Mouse (Mus musculus): ENCODE measurements around the gene Prss33.

Gene Prss33

DNA sequence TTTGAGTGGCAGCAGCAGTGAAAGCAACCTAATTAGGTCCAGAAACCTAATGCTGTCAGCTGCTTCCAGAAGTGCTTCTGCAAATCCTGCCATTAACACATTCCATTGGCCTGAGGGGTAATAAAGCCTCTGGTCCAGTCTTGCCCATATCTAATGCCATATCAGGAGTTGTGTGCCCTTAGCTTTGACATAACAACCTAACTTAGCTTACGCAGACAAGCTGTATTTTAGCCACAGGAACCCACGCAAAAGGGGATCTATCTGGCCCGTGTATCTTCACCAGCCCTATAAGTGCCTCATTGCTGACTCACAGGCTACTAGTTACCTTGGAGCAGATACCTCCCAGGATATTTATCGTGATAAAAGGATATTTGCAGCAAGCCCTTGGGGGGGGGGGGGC, 10.3 kb downstream of the Prss33 start:
- no peak for DNase-seq

DNA sequence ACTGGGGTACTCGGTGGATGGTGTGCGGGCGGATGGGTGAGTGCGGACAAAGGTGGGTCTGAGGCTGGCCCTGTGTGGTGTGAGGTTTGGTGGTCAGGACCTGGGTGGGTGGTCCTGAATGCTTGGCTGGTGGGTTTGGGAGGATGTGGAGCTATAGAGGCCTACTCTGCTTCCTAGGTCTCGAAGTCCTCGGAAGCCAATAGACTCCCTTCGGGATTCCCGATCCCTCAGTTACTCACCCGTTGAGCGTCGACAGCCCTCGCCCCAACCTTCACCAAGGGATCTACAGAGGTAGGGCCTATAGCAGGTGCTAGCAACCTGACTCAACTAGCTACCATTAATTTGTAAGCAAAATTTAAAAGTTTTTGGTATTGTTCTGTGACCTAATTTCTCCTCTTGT, 12.2 kb downstream of the Prss33 start:
- DNase-seq, result no peak

DNA sequence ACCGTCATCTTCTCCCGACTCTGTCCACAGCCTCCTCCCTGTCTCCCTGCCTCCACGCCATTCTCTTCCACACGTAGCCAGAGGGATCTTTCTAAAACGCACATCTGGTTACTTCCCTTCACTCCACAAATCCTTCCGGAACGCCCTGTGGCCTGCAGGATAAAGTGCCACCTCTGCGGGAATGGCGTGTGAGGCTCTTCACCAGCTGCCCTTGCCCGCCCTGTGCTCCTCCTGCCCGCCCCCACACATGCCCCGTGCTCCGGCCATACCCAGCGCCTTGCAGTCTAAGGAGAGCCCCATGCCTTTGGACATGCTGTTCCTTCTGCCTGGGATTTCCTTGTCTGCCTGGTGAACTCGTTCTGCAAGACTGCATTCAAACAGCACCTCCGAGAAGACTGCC, 12.8 kb downstream of the Prss33 start:
- DNase-seq, result no peak

DNA sequence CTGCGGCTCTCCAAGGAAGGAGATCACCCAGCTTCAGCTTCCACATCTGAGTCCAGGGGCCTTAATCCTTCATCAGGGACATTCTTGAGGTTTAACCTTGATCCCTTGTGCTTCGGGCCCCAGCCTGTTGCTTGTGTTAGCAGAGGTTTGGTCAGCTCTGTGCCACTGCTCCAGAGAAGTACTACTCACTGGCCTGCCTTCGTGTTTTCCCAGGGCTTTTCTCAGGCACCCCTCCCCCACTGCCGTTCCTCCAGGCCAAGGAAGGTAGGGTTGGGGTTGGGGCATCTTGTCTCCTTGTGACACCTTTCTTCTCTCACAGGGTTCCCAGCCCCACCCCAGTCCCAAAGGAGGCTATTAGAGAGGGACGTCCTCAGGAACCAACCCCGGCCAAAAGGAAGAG, 13.8 kb downstream of the Prss33 start:
- DNase-seq, result no peak

DNA sequence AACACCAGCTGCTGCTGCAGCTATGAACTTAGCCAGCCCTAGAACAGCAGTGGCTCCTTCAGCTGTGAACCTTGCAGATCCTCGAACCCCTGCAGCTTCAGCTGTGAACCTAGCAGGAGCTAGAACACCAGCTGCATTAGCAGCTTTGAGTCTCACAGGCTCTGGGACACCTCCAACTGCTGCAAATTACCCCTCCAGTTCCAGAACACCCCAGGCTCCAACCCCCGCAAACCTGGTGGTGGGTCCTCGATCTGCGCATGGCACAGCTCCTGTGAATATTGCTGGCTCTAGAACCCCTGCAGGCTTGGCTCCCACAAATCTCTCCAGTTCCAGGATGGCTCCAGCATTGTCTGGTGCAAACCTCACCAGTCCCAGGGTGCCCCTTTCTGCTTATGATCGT, 15.1 kb downstream of the Prss33 start:
- no peak for DNase-seq

DNA sequence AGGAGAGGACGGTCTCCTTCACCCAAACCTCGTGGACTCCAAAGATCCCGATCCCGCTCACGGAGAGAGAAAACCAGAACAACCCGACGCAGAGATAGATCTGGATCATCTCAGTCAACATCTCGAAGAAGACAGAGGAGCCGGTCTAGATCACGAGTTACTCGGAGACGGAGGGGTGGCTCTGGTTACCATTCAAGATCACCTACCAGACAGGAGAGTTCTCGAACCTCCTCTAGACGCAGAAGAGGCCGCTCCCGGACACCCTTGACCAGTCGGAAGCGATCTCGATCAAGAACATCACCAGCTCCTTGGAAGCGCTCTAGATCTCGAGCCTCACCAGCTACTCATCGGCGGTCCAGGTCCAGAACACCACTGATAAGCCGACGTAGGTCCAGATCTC, 16.6 kb downstream of the Prss33 start:
- DNase-seq, result no peak

DNA sequence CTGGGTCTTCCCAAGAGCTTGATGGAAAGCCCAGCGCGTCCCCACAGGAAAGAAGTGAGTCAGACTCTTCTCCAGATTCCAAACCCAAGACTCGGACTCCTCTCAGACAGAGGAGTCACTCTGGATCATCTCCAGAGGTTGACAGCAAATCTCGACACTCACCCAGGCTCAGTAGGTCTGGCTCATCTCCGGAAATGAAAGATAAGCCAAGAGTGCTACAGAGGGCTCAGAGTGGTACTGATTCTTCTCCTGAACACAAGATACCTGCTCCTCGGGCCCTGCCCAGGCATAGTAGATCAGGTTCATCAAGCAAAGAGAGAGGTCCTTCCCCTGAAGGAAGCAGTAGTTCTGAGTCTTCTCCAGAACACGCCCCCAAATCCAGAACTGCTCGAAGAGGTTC, 17.3 kb downstream of the Prss33 start:
- DNase-seq, result no peak

DNA sequence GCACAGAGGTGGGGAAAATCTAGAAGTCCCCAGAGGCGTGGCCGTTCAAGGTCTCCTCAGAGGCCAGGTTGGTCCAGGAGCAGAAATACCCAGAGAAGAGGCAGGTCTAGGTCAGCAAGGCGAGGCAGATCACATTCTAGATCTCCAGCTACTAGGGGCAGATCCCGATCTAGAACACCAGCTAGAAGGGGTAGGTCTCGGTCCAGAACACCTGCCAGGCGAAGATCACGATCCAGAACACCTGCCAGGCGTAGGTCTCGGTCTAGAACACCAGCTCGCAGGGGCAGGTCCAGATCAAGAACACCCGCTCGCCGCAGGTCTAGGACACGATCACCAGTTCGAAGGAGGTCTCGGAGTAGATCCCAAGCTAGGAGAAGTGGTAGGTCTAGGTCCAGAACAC, 20.2 kb downstream of the Prss33 start:
- no peak for DNase-seq

DNA sequence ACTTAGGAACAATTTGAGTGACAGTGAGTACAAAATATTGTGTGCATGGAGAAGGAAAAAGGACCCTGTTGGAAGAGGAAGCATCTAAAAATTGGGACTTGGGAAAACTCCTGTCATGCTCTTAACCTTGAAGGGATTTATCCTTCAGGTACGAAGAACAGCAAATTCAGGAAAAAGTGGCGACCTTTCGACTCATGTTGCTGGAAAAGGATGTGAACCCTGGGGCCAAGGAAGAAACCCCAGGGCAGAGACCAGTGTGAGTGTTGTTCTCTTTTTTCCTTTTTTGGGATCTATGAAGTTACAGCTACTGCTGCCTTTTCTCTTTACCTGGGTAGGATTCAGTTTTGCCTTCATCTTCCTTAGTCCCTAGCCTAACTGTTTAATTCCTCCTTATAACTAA, 27.9 kb downstream of the Prss33 start:
- no peak for DNase-seq

DNA sequence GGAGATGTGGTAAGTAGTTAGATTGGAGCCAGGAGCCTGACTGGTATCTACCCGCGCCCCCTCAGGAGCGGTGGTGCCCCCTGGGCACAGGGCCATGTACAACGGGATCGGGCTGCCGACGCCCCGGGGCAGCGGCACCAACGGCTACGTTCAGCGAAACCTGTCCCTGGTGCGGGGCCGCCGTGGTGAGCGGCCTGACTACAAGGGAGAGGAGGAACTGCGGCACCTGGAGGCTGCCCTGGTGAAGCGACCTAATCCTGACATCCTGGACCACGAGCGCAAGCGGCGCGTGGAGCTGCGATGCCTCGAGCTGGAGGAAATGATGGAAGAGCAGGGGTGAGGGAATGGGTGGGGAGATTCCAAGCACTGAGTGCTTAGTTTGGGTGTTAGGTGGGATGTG, 29.0 kb downstream of the Prss33 start:
- peak; percentile 68 for DNase-seq

DNA sequence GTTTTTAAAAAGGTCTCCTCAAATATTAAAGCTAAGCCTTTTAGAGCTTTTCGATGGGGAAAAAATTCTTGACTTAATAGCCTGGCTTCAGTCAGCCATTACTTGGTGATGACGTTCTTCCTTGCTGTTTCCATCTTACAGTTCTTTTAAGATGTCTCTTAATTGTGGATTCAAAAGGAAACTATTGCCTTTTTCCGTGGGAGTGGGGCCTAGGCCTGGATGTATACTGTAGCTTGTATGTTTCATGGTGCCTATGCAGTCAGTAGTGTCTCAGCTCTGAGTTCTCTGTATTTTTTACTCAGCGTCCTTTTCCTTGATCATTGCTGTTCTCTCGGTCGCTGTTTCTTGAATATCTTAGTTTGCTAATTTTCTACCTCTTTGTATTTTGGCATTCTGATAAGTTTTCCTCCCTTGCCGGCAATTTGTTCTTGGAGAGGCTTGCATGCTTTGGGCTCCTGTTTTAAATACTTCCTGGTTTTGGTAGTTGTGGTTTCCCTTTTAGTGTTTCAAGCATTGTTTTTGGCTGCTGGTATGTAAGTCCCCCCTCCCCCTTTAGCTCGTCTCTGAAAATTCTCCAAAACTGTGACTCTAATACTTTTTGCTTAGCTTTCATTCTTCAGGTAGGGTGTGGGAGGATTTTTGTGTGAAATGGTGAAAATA, 31.3 kb downstream of the Prss33 start:
- no peak for DNase-seq

DNA sequence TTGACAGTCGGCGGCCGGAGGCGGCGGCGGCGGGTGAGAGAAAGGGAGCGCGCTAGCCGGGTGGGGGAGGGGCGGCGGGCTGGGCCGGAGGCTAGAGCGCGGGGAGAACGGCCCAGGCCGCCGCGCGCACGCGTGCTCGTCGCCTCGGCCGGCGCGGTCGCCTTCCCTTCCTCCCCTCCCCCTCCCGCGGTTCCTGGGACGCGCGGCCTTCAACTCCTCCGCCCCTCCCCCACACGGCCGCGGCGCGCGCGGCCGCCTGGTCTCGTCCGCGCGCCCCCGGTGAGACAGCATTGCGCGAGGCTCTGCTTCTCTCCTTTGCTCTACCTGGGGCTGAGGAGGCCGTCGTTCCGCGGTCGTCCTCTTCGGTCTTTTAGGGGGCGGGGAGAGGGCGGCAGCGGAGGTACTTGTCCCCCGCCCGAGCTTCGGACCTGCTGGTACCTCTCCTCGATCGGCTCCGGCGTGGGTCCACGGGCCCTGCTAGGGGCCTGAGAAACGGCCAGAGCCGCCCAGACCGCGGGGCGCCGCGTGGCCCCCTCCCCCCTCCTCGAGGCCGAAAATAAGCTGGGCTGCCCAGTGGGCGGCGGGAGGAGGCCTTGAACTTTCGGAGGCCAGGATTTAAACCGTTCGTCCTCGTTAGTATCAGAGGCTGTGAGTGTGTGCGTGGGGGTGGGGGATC, 32.4 kb downstream of the Prss33 start:
- peak; percentile 87 for DNase-seq

DNA sequence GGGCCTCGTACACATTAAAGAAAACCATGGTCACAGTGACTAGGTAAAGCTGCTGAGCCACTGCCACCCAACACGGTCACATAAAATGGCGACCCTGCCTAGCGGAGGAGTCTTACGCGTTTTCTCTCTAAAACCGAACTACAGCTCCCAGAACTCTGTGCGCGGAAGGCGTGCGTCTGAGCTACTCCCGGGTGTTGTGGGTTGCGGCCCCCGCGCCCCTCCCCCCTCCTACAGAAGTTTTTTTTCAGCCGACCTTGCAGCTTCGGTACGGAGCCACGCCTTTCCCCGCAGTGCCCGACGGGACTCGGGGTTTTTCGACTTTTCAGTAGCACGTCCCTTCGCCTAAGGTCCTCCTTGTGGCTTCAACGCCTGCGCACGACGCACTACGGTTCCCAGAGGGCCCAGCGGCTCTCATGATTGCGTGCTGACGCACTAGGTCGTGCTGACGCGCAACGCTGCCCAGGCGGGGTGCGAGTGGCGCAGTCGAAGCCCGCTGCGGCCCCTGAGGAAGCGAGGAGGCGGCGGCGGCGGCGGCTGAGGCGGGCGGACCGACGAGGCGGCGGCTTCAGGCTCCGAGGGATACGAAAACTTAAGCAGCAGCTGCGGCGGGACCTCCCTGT, 33.0 kb downstream of the Prss33 start:
- peak; percentile 100 for DNase-seq

DNA sequence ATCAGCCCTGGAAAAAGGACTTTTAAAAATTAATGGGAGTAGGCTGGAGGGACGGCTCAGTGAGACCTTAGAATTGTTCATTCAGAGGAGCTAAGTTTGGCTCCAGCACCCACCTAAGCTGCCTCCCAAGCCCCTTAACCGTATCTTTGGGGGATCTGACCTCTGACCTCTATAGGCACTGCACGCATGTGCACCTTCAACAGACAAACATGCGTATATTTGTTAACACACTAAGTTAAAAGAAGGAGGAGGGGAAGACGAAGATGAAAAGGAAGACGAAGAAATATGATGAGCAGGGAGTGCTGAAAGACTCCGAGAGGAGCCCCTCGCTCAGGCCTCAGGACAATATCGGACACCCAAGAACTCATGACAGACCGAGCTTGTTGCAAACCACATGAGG, 34.2 kb downstream of the Prss33 start:
- DNase-seq, result peak; percentile 68

DNA sequence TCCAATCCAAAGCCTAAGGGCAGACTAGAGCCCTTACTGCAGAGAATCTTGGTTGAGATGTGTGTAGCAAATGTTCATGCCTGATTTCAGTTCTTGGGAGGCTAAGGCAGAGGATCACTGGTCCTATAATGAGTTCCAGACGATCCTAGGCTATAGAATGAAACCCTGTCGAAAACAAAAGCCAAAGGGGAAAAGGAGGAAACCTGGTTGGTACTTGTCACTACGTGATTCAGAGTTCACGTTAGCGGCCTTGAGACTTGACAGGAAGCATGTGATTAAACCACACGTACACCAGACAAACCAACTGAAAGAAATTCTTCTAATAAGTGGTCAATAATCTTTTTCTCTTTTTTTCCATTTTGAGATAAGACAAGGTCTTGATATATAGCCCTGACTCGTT, 38.5 kb downstream of the Prss33 start:
- DNase-seq, result no peak

DNA sequence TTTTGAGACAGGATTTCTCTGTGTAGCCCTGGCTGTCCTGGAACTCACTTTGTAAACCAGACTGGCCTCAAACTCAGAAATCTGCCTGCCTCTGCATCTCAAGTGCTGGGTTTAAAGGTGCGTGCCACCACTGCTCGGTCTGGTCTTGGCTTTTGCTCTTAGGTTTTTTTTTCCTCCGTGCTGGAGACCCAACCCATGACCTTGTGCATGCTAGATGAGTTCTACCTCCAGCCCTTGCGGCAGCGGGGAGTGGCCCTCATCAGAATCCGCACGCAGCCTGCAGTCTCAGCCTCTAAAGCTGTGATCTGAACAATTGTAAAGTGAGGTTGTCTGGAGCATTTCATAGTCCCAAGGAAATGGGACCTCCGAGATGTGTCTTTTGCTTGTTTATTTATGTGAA, 40.5 kb downstream of the Prss33 start:
- DNase-seq, result peak; percentile 11

DNA sequence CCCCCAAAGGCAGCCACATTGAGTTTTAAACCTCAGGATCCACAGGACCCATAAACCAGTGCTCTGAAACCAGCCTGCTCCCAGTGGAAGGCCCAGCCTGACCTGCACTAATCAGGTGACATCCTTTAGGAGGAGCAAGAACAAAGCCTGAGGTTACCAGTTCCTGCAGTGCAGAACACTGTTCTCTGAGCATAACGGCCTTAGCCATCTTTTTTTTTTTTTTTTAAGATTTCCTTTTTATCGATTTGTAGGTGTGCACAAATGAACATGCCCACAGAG, 44.8 kb downstream of the Prss33 start:
- no peak for DNase-seq

DNA sequence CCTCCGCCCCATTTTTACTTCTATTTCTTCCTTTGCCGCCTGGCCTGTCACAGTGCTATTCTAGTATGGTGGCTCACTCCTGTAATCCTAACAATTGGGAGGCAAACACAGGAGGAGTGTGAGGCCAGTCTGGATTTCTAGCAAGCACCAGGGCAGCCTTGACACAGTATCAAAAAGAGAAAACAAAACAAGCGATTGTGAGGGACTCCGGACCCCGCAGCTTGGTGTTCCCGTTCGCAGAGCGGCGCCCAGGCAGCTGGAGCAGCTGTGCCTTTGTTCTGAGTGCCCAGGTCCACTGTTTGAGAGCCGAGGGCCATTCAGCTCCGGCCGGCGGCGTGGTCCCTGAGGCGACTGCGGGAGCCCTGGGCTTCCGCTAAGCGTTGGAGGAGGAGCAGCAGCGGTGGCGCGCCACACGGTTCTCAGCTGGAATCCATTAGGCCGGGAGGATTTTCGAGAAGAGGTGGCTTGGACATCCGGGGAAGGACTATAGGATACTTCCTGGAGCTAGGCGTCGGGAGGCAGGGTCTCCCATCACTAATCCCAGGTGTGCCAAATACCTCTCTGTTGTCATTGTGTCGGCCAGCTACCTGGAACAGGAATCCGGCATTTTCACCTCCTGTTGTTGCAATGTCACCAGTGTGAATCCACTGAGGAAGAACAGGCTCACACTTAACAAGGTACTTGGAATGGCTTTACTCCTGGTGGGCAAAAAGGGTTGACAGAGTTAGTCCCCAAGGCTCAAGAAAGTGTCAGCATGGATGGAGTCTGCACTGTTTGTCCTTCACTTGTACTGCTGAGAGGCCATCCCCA, 45.4 kb downstream of the Prss33 start, which contains the start of gene Srrm2:
Gene Srrm2 (plus strand): TSS at position 264 of the 810 bp plus-strand sequence.
- peak; percentile 70 for DNase-seq

DNA sequence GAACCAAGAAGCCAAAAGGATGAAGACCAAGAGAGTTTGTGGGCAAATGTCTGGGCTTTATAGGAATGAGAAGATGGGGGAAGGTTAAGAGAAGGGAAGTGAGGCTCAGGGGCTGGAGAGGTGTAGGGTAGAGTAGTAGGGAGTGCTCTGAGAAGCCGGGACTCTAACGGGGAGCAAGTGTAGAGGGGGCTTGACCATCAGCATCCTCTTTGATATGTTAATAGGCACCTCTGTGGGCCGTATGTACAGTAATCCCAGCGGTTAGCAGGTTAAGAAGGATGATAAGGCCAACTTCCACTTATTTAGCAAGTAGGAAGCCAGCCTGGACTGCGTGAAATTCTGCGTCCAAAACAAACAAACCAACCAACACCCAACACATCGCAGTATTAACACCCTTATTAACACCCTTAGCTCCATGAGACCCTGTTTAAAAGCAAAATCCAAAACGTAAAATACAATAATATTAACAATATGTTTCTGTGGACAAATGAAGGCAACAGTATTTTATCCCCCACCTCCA, 46.0 kb downstream of the Prss33 start:
- no peak for DNase-seq

DNA sequence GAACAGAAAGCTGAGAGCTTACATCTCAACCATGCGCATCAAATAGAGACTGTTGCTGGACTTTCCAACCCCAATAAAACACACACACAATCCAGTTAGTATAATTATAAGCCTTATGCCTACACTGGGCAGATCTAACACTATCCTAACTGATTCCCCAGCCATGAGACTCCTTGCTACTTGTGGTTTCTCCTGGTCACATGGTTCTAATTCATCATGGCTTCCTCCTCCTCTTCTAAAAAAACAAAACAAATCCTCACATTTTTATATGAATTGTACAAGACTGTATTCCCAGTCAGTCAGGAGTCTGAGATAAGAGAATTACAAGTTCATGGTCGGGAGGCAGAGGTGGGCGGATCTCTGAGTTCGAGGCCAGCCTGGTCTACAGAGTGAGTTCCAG, 46.9 kb downstream of the Prss33 start:
- DNase-seq, result no peak

DNA sequence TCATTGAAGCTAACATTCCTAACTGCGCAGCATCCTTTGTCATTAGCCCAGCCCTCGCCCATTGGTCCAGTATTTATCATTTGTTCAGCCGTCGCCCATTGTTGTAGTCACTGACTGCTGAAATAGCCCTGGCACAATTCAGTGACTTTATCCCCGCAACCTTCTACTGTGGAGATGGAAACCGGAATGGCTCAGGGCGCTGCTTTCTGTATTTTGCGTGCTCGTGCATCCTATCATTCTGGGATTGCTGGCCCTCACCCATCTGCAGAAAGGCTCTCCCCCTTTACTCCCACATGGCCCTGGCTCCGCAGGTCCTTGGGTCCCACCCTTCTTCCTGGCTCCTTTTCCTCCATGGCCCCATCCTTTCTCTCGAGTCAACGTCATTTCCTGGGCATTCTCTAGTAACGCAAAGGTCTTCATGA, 49.3 kb downstream of the Prss33 start:
- peak; percentile 83 for DNase-seq

DNA sequence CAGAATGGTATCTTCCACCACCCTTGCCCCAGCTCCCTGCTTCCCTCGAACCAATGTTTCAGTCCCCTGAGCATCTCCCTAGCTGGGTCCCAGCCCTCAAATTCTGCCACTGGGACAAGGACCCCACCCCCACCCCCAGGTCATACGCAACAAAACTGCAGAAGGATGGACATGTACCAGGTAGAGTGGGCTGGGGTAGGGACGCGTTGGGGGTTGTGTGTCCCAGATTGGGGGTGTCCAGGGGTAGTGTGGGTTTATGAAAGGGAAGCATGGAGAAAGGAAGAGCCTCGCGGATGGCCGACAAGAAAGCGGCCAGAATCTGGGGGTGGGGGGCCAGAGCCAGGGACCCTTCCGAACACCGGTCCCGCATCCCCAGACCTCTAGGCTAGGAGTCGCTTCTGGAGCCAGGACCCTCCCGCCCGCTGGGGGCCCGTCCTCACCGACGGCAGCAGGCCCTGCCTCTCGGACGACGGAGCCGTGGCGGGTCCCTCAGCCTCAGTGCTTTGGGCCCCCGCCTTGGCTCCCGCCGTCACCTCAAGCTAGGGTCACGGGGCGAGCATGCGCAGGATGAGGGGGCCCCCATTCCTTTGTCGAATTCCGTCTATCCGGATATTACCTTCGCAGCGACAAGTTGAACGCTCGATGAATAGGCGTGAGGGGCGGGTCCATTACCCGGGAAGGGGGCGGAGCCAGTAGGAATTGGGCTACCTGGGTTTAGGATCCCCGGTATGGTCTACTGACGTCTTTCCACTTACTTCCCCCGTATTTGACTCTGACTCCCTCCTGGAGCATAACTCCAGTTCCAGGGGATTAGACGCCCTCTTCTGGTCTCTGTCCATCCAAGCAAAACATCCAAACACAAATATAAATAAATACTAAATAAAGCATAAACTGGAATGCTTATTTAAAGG, 50.0 kb downstream of the Prss33 start, which contains the start of gene Flywch2:
Gene Flywch2 (minus strand): TSS at position 521 of the 911 bp plus-strand sequence.
- DNase-seq, result peak; percentile 98
